Mouse (Mus musculus): ENCODE measurements around the gene 6330409D20Rik.
A peak's percentile ranks its signal among the peaks of the same experiment; 100 is the strongest.

DNA sequence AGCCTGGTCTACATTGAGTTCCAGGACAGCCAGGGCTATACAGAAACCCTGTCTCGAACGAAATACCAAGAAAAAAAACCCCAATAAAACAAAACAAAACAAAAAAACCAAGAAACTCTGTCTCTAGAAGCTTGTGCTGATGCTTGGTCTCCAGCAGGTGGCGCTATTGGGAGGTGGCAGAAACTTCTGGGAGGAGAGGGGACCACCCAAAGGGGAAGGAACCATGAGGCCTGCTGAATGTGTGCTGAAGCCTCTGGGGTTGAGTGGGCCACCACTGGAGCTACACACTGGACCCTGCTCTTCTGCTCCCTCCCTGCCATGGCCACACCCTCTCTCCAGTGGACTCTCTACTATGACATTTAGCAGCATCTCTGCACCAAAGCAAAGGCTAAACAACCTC is 32.2 kb downstream of the 6330409D20Rik start:
- TF ChIP-seq CTCF (IDR thresholded peaks at IDR 0.05; ENCODE audit: borderline replicate concordance, control insufficient read depth, extremely low read depth, insufficient read depth, low read length, poor library complexity) (peak; percentile 68; the same call in 1 of the 2 replicates), POLR2A (IDR thresholded peaks at IDR 0.05; ENCODE audit: control insufficient read depth, extremely low read depth, insufficient read depth, low read length, poor library complexity) (no peak)
